Mouse (Mus musculus) right cerebral cortex, adult 18-20 months (tissue): Measurements from ENCODE around the gene Klrc1.
"Not testable (repeated sequence)": the region's sequence is repeated elsewhere in the genome, so short reads cannot be mapped to it uniquely, and the experiment has no call there.

Experiments
- DNase-seq: peaks from one replicate; pipeline ENCODE4 v3.0.0; 2022; ENCODE audit warnings: mixed read lengths

The Klrc1 gene

DNA sequence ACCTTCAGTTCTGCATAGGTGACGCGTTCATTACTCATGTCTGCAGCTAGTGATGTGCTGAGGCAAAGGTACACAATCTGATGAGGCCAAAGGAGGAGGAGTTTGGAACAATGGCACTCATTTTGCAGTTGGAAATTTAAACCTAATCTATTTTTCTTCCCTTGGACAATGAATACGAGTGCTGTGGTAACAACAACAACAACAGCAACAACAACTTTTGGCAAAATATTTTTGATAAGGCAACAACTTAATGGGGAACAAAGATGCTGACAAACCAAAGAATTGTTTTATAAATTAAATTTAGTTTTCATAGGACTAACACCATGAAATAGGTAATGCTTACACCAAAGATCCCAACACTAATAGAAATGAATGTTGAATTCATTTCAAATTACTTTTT, at the start of gene Klrc1:
Gene Klrc1 (minus strand): TSS at position 101 of the 400 bp plus-strand sequence.
- DNase-seq = no peak

DNA sequence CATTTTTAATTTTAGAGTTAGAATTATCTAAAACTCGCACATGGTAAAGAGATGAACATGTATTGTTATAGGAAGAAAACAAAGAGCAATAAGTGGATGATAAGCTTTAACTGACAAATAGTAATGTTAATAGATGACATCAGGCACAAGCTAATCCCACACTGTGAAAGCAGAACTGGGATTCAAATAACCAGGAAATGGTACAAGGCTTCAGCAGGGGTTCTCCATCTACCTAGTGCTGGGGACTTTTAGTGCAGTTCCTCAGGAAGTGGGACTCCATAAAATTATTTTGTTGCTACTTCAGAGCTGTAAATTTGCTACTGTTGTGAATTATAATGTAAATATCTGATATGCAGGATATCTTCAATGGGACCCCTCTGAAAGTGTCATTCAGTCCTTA, 48.5 kb upstream of the Klrc1 start:
- no peak for DNase-seq

DNA sequence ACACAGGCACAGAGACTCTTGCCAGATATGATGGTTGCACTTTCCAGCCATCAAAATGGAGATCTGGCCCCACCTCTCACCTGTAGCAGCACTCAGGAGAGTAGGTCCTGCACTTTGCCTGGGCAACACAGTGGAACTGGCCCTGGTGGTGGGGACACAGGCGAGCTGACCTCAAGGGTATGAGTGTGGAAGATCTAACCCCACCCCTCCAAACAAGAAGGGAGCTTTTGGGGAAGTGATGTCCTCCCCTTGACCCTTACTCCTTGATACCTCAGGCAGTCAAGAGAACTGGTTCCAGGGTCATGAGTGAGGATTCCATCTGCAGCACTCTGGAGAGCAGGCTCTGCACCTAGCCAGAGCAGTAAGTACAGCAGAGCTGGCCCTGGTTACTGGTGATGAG, 42.6 kb upstream of the Klrc1 start:
- DNase-seq = no peak

DNA sequence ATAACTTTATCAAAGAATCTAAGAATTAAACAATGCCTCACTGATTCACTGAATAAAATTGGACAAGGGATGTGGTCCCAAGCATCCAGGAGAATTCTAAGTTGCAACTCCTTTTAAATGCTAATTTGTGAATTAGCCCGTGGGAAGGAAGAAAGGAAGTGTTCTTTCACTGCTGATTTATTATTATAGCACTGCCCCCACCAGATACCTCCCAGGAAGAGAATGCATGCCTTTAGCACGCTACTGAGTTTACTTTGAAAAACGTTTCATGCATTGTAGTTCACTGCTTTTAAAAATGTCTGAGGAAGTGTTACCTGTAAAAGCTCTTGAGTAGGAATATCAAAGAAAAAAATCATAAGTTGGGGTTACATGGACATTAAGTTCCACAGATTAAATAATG, 41.7 kb upstream of the Klrc1 start:
- no peak for DNase-seq

DNA sequence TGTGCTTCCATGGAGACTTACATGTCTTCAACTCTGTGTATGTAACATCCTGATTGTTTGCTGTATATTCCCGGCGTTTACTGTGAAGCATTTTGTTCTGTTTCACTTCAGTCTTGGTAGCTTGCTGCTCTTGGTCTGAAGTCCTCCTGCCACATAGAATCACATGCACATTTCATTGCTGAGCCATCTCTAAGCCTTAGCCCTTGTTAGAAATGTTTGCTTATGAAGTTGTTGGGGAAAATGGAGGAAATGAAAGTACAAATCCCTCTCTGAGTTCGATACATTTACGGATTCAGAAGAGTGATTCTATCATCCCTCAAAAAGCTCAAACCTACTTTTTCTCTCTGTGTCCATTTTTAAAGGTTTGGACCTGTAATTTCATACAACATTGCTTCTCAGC, 38.3 kb upstream of the Klrc1 start, which contains the start of gene Klri1:
Gene Klri1 (minus strand): TSS at position 101 of the 400 bp plus-strand sequence.
- DNase-seq = no peak

DNA sequence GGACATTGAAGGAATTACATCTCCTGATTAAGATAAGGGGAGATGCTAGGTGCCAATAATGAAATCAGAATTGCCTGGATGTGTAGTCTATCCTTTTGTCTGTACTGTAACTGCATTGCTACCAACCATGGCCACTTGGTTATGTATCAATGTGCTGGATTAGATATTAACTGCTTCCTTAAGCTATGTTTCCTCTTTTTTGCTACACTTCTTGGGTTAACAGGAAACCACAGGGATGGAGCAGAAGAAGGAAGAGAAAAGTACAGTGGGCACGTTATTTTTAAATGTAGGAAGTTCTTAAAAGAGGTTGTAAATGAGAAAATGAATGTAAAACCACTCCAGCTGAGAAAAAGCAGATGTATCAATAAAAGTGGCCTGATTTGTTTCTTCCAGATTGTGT, 34.8 kb upstream of the Klrc1 start:
- no peak for DNase-seq

DNA sequence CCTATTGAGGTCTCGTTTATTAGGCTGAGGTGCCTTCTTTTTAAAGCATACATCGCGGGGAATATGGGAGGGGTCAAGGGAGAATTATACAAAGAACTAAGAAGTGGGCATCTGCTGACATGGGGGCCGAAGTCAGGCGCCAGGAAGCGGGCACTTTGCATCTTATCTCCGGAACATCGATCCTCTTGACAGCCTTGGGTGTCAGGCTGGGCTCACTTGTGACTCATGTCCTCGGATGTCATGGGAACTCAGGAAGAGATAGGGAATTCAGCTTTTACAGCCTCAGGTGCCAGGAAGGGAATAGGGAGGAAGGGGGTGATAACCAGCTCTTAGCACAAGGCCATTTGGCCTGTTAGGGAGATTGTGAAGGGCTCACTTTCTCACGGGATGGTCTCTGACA, 12.7 kb upstream of the Klrc1 start:
- DNase-seq = not testable (repeated sequence)

DNA sequence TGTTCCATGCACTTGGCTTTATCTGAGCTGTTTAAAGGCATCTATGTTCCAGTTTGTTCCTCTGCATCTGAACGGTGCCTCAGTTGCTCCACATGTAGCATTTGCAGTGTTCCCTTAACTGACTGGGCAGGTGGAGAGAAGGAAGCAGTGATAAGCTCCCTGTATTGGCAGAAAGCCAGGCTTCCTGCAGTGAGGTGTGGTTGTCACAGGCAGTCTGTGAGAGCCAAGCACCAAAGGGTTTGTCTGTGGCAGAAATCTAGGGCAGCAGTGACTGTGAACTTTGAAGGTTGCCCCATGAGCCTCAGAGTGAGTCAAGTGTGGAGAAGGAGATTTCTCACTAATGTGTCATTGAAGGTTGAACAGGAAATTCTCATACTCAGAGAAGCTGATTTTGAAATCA, 1.6 kb upstream of the Klrc1 start:
- DNase-seq = no peak

DNA sequence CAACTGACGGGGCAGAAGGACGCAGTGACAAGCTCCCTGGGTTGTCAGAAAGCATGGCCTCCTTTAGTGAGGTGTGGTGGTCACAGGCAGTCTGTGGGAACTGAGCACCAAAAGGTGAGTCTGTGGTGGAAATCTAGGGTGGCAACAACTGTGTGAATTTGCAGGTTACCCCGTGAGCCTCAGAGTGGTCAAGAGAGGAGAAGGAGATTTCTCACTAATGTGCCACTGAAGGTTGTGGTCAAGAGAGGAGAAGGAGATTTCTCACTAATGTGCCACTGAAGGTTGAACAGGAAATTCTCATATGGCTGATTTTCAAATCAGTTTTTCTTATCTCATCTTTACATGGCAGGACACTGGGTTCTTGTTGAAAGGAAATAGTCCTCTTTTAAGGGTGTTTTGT, 17.5 kb downstream of the Klrc1 start:
- not testable (repeated sequence) for DNase-seq

DNA sequence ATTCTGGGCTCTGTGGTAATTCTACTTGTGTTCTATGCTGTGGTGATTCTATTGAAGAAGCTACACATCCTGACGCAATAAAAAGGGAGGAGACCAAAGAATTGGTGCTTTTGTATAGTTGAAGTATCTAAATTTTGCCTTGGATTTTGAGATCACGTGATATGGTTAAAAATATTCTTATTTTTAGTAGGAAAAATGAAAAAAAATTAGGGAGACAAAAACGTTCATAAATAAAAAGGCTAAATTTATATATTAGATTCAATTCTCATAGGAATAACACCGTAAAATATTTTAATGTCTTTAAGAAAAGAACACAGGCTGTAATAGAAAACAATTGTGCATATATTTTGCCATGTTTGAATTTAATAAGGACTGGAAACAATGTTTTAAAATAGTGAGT, 18.2 kb downstream of the Klrc1 start, which contains the start of gene Klrc2:
Gene Klrc2 (minus strand): TSS at position 101 of the 400 bp plus-strand sequence.
- DNase-seq = not testable (repeated sequence)

DNA sequence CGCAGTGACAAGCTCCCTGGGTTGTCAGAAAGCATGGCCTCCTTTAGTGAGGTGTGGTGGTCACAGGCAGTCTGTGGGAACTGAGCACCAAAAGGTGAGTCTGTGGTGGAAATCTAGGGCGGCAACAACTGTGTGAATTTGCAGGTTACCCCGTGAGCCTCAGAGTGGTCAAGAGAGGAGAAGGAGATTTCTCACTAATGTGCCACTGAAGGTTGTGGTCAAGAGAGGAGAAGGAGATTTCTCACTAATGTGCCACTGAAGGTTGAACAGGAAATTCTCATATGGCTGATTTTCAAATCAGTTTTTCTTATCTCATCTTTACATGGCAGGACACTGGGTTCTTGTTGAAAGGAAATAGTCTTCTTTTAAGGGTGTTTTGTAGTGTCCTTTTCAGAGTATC, 34.7 kb downstream of the Klrc1 start:
- not testable (repeated sequence) for DNase-seq

DNA sequence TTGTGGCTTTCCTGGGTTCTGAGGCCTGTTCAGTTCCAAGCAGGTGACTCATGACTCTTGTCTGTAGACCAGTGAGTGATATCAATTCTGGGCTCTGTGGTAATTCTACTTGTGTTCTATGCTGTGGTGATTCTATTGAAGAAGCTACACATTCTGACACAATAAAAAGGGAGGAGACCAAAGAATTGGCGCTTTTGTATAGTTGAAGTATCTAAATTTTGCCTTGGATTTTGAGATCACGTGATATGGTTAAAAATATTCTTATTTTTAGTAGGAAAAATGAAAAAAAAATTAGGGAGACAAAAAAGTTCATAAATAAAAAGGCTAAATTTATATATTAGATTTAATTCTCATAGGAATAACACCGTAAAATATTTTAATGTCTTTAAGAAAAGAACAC, 35.5 kb downstream of the Klrc1 start, which contains the start of gene Klrc3:
Gene Klrc3 (minus strand): TSS at position 101 of the 400 bp plus-strand sequence.
- not testable (repeated sequence) for DNase-seq

DNA sequence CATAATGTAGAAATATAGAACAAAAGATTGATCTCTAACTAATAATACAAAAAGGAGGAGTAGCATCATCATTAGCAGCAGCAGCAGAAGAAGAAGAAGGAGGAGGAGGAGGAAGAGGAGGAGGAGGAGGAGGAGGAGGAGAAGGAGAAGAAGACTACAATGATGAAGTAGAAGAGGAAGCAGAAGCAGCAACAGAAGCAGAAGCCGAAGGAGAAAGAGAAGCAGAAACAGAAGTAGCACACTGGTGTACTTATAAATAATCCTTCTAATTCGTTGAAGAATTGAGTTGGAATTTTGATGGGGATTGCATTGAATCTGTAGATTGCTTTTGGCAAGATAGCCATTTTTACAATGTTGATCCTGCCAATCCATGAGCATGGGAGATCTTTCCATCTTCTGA, 47.7 kb downstream of the Klrc1 start:
- not testable (repeated sequence) for DNase-seq

DNA sequence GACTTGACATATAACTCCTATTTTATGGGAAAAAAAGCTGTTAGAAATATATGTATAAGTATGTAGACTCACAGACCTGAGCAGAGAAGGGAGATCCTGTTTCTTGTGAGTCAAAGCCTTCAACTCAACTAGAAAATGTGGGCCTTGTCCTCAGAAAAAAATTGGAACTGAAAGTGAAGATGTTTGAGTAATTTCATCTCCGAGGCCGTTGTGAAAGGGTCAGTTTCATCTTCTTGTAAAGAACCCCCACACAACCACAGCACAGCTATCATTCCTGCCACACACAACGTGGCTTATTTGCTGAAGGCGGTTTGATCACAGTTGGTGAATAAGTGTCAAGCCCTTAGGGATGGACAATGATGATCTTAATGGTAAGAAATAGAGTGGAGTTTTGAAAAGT, 55.0 kb downstream of the Klrc1 start, which contains the start of gene Klrk1:
Gene Klrk1 (minus strand): TSS at position 130 of the 400 bp plus-strand sequence.
- no peak for DNase-seq
